Mouse (Mus musculus) limb, embryonic 10.5 days (tissue): ENCODE data around the gene Acaa1a. TPM values are rescaled to one million over a fixed set of nuclear protein-coding genes. Genes with fewer than 3 reads are reported as not detected.
"Not testable (repeated sequence)": the region's sequence is repeated elsewhere in the genome, so short reads cannot be mapped to it uniquely, and the experiment has no call there.

Experiments used
- DNase-seq: peaks from one replicate; pipeline ENCODE4 v3.0.0-alpha.2; 2017; ENCODE audit warnings: low spot score
- H3K27ac ChIP-seq: fragments of 300-500 bp; sonication (generic); 2 replicates; pipeline ENCODE4 v1.5.1; 2016; ENCODE audit warnings: mild to moderate bottlenecking
- H3K27me3 ChIP-seq: fragments of 300-500 bp; sonication (generic); 2 replicates; pipeline ENCODE4 v1.6.1; 2016; ENCODE audit warnings: low read depth, mild to moderate bottlenecking; ENCODE audit not compliant: poor library complexity, severe bottlenecking
- H3K36me3 ChIP-seq: fragments of 300-500 bp; sonication (generic); 2 replicates; pipeline ENCODE4 v1.6.1; 2016; ENCODE audit warnings: mild to moderate bottlenecking, moderate library complexity
- H3K4me1 ChIP-seq: fragments of 300-500 bp; sonication (generic); 2 replicates; pipeline ENCODE4 v1.6.1; 2016
- H3K4me3 ChIP-seq: fragments of 300-500 bp; sonication (generic); 2 replicates; pipeline ENCODE4 v1.5.1; 2016; ENCODE audit warnings: mild to moderate bottlenecking, moderate library complexity
- H3K9me3 ChIP-seq: fragments of 300-500 bp; sonication (generic); replicated peaks from 2 replicates; pipeline ENCODE4 v1.6.1; 2016; ENCODE audit warnings: mild to moderate bottlenecking
- WGBS: fragments of 180-500 bp; shearing (Covaris S2); methylation state at CpG from one replicate; pipeline ENCODE4 v1.1.7; 2016; 5-methylcytosine and 5-hydroxymethylcytosine counted together
- polyA plus RNA-seq: library from polyadenylated mRNA; unstranded; fragments of >200 nt; fragmentation: Nextera tagmentation; extraction: Ambion mirVana; gene quantifications from 2 replicates; pipeline ENCODE4 v1.2.1, GENCODE M21; 2016

The Acaa1a gene
- polyA plus RNA-seq, 1 experiment from 2014 or later: 78.2 TPM

DNA sequence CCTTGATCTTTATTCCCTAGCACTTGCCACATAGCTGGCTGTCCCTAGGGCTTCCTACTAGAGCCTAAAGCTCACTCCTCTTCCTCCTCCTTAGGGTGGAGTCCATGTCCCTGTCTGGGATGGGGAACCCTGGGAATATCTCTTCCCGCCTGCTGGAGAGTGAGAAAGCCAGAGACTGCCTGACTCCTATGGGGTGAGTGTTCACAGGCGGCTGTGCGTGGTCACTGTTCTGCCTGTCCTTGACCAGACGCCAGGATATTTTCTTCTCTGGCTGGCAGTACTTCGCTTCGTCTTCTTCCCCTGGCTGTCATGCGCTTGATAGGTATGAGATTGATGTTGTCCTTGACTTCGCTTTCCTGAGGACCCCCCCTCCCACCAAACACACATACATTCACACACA is 6.9 kb downstream of the Acaa1a start:
- Histone ChIP-seq H3K36me3 (peaks cover 86% of the 10 kb centered on the region), H3K4me3 (no peak overlapping the region), H3K9me3 (no peaks in the 10 kb centered on the region), H3K27me3 (no peaks in the 10 kb centered on the region), H3K4me1 (peaks cover 15% of the 10 kb centered on the region), H3K27ac (no peak overlapping the region)
- 94% methylated on average over 8 of the region's 8 CpGs for WGBS
- DNase-seq: no peak

DNA sequence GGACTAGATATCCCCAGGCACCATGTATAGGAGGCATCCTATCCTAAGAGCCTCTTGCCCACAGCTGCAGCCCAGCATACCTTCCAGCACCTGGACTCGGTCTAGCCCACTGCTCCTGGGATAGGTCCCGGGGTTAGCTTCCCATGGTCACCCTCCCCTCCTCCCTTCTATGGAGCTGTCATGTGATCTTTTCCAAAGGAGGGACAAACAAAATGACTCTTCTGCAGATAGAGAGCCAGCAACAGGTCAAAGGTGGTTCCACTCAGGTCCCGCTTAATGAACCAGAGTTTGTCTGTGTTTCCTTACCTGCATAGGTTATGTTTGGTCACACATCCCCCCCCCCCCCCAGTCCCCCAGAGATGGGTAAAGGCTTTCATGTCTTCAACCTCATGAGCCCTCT is 11.1 kb downstream of the Acaa1a start:
- Histone ChIP-seq H3K27me3 (no peaks in the 10 kb centered on the region), H3K27ac (no peak overlapping the region), H3K36me3 (peaks cover 57% of the 10 kb centered on the region), H3K9me3 (no peaks in the 10 kb centered on the region), H3K4me1 (no peaks in the 10 kb centered on the region), H3K4me3 (no peak overlapping the region)
- WGBS: 92% methylated on average over 3 of the region's 3 CpGs
- DNase-seq: no peak

GRCm38 (mm10) chr9:119350947-119351705 is 11.7 kb downstream of the Acaa1a start:
- H3K4me1 ChIP-seq: no peaks in the 10 kb centered on the region
- WGBS: 90% methylated on average over 10 of the region's 10 CpGs
- no peaks in the 10 kb centered on the region for H3K27me3 ChIP-seq
- peaks cover 51% of the 10 kb centered on the region for H3K36me3 ChIP-seq
- DNase-seq: no peak
- no peaks in the 10 kb centered on the region for H3K9me3 ChIP-seq
- H3K27ac ChIP-seq: no peak overlapping the region
- no peak overlapping the region for H3K4me3 ChIP-seq

GRCm38 (mm10) chr9:119352060-119352459 is 12.6 kb downstream of the Acaa1a start:
- DNase-seq: peak; percentile 82
- peaks cover 42% of the 10 kb centered on the region for H3K36me3 ChIP-seq
- WGBS: 19% methylated on average over 4 of the region's 4 CpGs
- no peak overlapping the region for H3K4me3 ChIP-seq
- no peak overlapping the region for H3K27ac ChIP-seq
- H3K4me1 ChIP-seq: no peaks in the 10 kb centered on the region
- H3K9me3 ChIP-seq: no peaks in the 10 kb centered on the region
- no peaks in the 10 kb centered on the region for H3K27me3 ChIP-seq

- no peak for DNase-seq
- peaks cover 13% of the 10 kb centered on the region; the same call in 1 of the 2 replicates for H3K4me1 ChIP-seq
- peaks cover 25% of the 10 kb centered on the region for H3K36me3 ChIP-seq
- no peak overlapping the region for H3K4me3 ChIP-seq
- H3K27me3 ChIP-seq: no peaks in the 10 kb centered on the region
- 85% methylated on average over 6 of the region's 6 CpGs for WGBS
- no peaks in the 10 kb centered on the region for H3K9me3 ChIP-seq
- no peak overlapping the region for H3K27ac ChIP-seq
Observed at GRCm38 (mm10) chr9:119353926-119354325, 14.4 kb downstream of the Acaa1a start.

DNA sequence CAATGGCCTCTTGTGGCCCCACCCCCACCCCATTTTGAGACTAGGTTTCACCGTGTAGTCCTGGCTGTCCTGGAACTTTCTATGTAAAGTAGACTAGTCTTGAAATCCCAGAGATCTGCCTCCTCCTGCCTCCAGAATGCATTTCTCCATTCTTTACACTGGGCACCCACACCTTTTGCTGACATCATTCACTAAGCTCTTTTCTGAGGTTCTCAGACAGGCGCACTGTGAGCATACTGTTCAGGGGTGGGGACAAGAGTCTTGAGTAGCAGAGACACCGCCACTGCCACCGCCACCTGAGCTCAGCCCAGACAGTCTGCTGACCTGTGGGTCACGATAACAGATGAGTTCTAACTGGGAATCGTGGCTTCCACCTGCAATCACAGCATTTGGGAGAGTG is 16.5 kb downstream of the Acaa1a start:
- Histone ChIP-seq H3K27me3 (no peaks in the 10 kb centered on the region), H3K9me3 (no peaks in the 10 kb centered on the region), H3K4me3 (no peak overlapping the region), H3K27ac (no peak overlapping the region), H3K36me3 (peaks cover 12% of the 10 kb centered on the region), H3K4me1 (peaks cover 13% of the 10 kb centered on the region; the same call in 1 of the 2 replicates)
- DNase-seq: no peak
- 79% methylated on average over 6 of the region's 6 CpGs for WGBS

DNA sequence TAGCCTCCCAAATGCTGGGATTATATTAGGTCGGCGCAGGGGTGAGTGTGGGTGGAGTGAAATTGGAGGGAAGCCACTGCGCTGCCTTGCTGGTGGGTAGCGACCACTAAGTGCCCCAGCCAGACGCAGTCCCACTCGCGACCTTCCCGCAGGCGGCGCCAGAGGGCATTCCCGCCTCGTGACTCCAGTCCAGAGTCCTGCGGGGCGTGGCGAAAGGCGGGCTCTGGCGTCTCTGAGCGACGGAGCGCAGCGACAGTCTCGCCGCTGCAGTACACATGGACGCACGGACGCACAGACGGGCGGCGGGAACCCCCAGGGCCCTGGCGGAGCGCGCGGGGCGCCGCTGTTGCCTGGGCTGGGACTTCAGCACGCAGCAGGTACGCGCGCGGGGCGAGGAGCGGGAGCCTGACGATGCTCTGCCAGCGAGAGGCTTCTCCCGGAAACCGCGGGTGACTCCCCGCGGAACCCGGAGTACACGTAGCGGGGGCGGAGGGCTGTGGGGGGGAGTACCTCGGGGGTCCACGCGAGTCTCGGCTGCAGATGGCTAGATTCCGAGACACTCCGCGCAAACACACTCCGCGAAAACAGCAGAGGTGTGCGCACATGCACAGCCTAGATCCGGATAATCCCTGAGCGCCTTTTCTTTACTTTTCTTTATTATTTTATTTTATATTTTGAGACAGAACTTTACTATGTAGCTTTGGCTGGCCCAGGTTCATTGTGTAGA is 18.0 kb downstream of the Acaa1a start, which contains the start of gene Xylb:
Gene Xylb, plus strand, starts transcription at position 51 of the 727 bp plus-strand sequence.
- Histone ChIP-seq H3K4me1 (peaks cover 13% of the 10 kb centered on the region; the same call in 1 of the 2 replicates), H3K9me3 (no peaks in the 10 kb centered on the region), H3K36me3 (peaks cover 18% of the 10 kb centered on the region), H3K27ac (peak within 1 kb of the TSS; percentile 87), H3K27me3 (no peaks in the 10 kb centered on the region), H3K4me3 (peak within 1 kb of the TSS; percentile 87)
- peak; percentile 92 for DNase-seq
- 3% methylated on average over 65 of the region's 65 CpGs for WGBS

GRCm38 (mm10) chr9:119358058-119358429 is 18.6 kb downstream of the Acaa1a start:
- Histone ChIP-seq H3K27me3 (no peaks in the 10 kb centered on the region), H3K27ac (0 out of 2 replicates have a peak overlapping the region, but pooled peaks have one; percentile 87), H3K4me1 (peaks cover 13% of the 10 kb centered on the region; the same call in 1 of the 2 replicates), H3K4me3 (peak overlapping the region; percentile 87), H3K36me3 (peaks cover 24% of the 10 kb centered on the region), H3K9me3 (no peaks in the 10 kb centered on the region)
- DNase-seq: peak; percentile 37
- WGBS: 48% methylated on average over 9 of the region's 9 CpGs

DNA sequence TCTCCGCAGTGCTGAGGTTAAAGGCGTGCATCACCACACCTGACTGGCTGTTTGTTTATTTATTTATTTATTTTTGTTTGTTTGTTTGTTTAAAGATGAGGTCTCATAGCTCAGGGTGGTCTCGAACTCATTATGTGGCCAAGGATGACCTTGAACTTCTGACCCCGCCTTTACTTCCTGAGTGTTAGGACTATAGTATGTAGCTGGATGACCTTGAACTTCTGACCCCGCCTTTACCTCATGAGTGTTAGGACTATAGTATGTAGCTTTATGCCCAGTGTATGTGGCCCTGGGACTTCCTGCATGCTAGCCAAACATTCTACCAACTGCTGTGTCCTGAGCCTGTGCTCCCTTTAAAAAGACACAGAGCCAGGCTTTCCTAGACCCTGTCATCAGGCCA is 21.9 kb downstream of the Acaa1a start:
- no peak for DNase-seq
- H3K4me1 ChIP-seq: peaks cover 13% of the 10 kb centered on the region; the same call in 1 of the 2 replicates
- H3K27ac ChIP-seq: no peak overlapping the region
- no peaks in the 10 kb centered on the region for H3K27me3 ChIP-seq
- H3K4me3 ChIP-seq: no peak overlapping the region
- H3K9me3 ChIP-seq: no peaks in the 10 kb centered on the region
- 96% methylated on average over 5 of the region's 5 CpGs for WGBS
- H3K36me3 ChIP-seq: peaks cover 34% of the 10 kb centered on the region

GRCm38 (mm10) chr9:119363229-119363628 is 23.8 kb downstream of the Acaa1a start:
- no peak overlapping the region for H3K4me3 ChIP-seq
- 89% methylated on average over 12 of the region's 12 CpGs for WGBS
- no peaks in the 10 kb centered on the region for H3K9me3 ChIP-seq
- no peaks in the 10 kb centered on the region for H3K27me3 ChIP-seq
- H3K27ac ChIP-seq: no peak overlapping the region
- no peak for DNase-seq
- peaks cover 2% of the 10 kb centered on the region; the same call in 1 of the 2 replicates for H3K4me1 ChIP-seq
- peaks cover 45% of the 10 kb centered on the region for H3K36me3 ChIP-seq

GRCm38 (mm10) chr9:119365284-119365683 is 25.8 kb downstream of the Acaa1a start, which contains the start of gene Slc22a14:
TSS of gene Slc22a14 (minus strand) at chr9:119365553.
- Histone ChIP-seq H3K4me1 (no peaks in the 10 kb centered on the region), H3K27ac (no peak within 1 kb of the TSS), H3K9me3 (no peaks in the 10 kb centered on the region), H3K27me3 (no peaks in the 10 kb centered on the region), H3K4me3 (no peak within 1 kb of the TSS), H3K36me3 (peaks cover 60% of the 10 kb centered on the region)
- DNase-seq: no peak
- whole genome bisulfite sequencing: 85% methylated on average over 7 of the region's 7 CpGs

DNA sequence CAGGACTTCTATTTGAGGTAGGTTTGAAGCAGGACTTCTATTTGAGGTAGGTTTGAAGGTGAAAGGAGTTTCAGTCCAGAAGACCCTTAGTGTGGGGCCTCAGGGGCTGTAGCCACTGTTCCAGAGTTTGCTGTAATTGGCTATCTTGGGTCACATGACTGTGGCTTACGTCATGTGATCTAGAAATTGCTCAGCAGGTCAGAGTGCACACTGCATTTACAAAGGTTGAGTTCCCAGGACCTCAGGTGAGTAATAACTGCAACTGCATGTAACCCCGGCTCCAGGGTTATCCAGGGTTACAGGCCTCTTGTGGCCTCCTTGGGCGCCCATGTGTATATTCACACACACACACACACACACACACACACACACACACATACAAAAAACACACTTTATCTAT is 28.9 kb downstream of the Acaa1a start:
- Histone ChIP-seq H3K4me3 (no peak overlapping the region), H3K4me1 (peaks cover 12% of the 10 kb centered on the region), H3K27ac (no peak overlapping the region), H3K27me3 (no peaks in the 10 kb centered on the region), H3K9me3 (no peaks in the 10 kb centered on the region), H3K36me3 (peaks cover 42% of the 10 kb centered on the region)
- no peak for DNase-seq
- WGBS: 92% methylated on average over 3 of the region's 3 CpGs

GRCm38 (mm10) chr9:119370770-119371169 is 31.3 kb downstream of the Acaa1a start:
- H3K4me3 ChIP-seq: not testable (repeated sequence)
- peaks cover 33% of the 10 kb centered on the region for H3K36me3 ChIP-seq
- 76% methylated on average over 4 of the region's 4 CpGs for WGBS

More at GRCm38 (mm10) chr9:119370770-119371169, 31.3 kb downstream of the Acaa1a start:
- DNase-seq, H3K9me3 ChIP-seq, H3K27ac ChIP-seq, H3K27me3 ChIP-seq: not testable (repeated sequence)
- peaks cover 19% of the 10 kb centered on the region for H3K4me1 ChIP-seq
